Mouse (Mus musculus): Measurements from ENCODE around the gene Iqch.

Iqch gene

GRCm38 (mm10) chr9:63377270-63378142, 224.8 kb downstream of the Iqch start, which contains the start of gene Map2k5:
Map2k5 (minus strand) TSS chr9:63377902.
- in situ Hi-C loops (cut with MboI, MseI): loop anchor here (10.0 to 25.0 kb wide), 2 partner anchors 885 to 1263 kb away; partner anchors contain the start of gene Map2k1

GRCm38 (mm10) chr9:63373315-63373714, 229.0 kb downstream of the Iqch start:
- in situ Hi-C loops (cut with MboI, MseI): loop anchor here (10.0 kb wide), 1 partner anchor 1259 kb away; no protein-coding TSS in a partner anchor

GRCm38 (mm10) chr9:63372541-63372940, 229.8 kb downstream of the Iqch start:
- in situ Hi-C loops (cut with MboI, MseI): loop anchor here (10.0 kb wide), 1 partner anchor 1258 kb away; no protein-coding TSS in a partner anchor
